Mouse (Mus musculus) adrenal gland, postnatal 10 days (tissue): Measurements from ENCODE around the gene Kpnb1. TPM values are rescaled to one million over a fixed set of nuclear protein-coding genes. Genes with fewer than 3 reads are reported as not detected.
A peak's percentile ranks its signal among the peaks of the same experiment; 100 is the strongest.
"Not testable (repeated sequence)": the region's sequence is repeated elsewhere in the genome, so short reads cannot be mapped to it uniquely, and the experiment has no call there.

Experiments
- DNase-seq: peaks from one replicate; pipeline ENCODE4 v3.0.0; 2021; ENCODE audit warnings: mixed read lengths
- long read RNA-seq, 2 experiments: library from polyadenylated mRNA; stranded (forward); transcript quantifications; one replicate each; pipeline ENCODE4 v2.0.0; 2021
- total RNA-seq, 2 experiments: library from RNA; stranded (reverse); gene quantifications; 2 replicates each; pipeline ENCODE4 v1.2.3; 2021

Gene Kpnb1
- total RNA-seq = 100 to 1,000 TPM; 109 to 115 TPM
- long read RNA-seq, experiment 1, full-length matches to known transcripts = 9 of 73 reads
- long read RNA-seq, experiment 1, partial matches to known transcripts = 26 of 73 reads
- long read RNA-seq, experiment 1, other reads (novel, unspliced or antisense) = 38 of 73 reads
- long read RNA-seq, experiment 2, full-length matches to known transcripts = 12 of 70 reads
- long read RNA-seq, experiment 2, partial matches to known transcripts = 10 of 70 reads
- long read RNA-seq, experiment 2, other reads (novel, unspliced or antisense) = 48 of 70 reads

DNA sequence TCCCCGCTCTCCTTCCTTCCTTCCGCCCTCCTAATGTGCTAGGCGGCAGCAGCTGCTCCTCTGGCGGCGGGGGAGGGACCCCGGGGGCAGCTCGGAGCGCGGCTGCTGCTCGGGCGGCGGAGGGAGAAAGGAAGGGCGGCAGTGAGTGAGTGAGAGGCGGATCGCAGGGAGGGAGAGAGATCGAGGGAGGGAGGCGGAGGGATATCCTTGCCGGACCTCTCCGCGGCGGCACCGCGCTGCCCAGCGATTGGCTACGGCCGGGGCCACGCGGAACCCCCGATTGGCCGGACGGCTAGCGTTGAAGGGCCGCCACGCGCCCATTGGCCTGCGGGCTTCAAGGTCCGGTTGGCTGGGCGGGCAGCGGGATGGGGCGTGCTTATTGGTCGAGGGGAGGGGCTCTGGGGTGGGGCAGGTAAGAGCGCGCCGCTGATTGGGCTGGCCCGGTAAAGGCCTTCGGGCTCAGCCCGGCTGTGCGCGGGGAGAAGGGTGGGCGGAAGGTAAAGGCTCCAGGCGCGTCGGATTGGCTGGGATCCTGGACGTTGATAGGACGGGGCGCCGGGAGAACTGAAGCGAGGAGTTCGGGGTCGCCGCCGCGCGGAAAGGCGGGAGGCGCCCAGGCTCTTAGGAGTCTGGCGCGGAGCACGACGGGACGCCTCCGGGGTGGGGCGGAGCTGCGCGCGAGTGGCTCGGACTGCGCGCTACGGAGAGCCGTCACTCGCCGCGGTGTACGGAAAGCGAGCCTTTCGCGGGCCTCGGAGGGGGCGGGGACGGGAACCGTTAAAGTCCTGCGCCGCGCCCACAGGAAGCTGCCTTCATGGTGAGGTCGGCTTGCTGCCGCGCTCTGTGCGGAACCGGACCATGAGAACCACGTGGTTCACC lies at the start of gene Kpnb1:
Gene Kpnb1 (minus strand): TSS at position 118 of the 879 bp plus-strand sequence.
- peak; percentile 99 for DNase-seq

DNA sequence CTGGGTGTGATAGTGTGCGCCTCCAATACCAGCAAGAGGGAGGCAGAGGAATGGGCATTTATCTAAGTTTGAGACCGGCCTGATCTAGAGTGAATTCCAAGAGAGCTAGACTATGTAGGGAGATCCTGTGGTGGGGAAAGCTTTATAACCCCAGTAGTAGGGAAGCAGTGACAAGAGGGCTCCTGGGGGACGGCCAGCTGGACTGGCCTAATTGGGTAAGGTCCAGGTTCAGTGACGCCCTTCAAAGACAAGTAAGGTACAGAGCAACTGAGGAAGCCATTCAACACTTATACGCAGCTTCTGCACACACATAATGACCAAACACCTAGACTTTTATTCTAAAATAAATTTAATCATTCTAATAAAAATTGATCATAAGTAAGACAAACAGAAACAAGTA lies 44.8 kb upstream of the Kpnb1 start:
- DNase-seq = peak; percentile 56

DNA sequence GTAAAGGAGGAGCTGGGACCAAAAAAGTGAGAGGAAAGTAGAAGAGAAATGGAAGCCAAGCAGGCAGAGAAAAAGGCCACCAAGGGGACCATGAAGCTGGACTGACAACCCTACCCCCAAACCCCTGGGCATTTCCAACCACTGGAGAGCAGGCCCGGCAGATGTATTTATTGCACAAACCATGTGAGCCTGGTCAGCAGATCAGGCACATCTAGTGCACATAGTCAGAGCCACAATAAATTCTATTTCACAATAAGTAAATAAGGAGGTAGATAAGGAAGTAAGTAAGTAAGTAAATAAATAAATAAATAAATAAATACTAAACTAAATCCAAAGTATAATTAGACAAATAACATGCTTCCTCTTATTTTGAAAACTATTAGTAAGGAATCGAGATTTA lies 41.7 kb upstream of the Kpnb1 start:
- DNase-seq = no peak

DNA sequence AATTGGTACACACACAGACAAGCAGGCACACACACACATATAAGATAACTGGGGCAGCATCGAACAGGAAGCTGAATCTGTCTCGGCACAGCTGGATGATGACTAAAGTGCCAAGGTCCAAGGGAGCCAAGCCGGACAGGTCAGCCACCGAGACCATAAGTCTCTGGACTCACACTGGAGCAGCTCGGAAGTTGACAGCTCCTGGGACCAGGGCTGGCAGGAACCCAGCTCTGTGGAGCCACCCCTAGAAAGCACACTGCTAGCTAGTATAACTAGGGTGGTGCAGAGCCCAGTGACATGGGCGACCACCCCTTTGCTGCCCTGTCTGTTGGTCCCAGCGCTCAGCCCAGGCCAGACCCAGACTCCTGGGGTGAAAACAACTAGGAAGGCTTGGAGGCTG lies 41.3 kb upstream of the Kpnb1 start:
- peak; percentile 63 for DNase-seq

DNA sequence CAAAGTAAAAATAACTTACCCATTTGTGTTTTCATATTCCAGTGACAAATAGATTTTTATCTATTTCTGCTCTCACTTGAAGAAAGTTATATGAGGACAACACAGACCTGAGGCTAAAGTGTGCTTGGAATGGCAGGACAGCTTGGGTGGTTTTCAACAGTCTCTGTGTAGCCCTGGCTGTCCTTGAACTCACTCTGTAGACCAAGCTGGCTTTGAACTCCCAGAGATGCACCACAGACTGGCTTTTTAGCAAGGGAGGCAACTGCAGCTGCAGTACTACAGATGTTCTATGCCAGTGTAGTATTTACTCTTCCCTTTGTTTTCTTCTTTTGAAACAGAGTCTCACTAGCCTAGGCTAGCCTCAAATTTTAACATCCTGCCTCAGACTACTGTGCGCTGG lies 38.5 kb upstream of the Kpnb1 start:
- DNase-seq = no peak

DNA sequence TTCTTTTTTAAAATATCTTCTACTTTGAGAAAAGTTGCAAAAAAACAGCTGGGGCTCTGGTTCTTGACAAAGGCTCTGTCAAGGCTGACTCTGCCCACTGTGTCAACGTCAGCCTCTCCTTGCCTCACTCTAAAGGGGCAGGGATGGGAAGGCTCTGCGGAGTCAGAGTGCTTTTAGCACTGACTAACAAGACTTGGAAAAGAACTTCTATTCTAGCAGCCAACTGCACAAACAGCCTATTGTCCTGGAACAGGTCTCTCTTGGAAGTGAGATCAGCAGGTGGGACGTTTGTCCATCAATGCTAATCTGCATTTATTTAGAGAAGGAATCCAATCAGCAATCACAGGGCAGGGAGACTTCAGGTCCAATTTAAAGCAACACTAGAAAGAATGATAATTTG lies 35.8 kb upstream of the Kpnb1 start:
- no peak for DNase-seq

DNA sequence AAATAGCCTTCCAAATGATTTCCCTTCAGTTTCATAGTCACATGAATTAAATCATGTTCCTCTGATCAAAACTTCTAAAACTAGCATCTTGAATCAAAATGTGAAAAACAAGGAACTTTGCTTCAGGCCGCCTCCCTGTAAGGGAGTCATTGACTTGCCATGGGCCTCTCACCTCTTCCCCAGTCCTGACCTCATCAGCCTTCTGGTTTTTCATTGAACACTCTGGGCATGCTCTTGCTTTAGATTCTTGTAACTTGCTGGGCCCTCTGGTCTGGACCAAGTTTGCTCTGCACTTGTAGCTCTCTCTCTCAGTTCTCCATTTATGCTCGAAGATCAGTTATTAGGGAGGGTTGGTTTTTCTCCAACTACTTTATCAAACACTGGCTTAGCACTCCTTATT lies 33.9 kb upstream of the Kpnb1 start:
- DNase-seq = no peak

DNA sequence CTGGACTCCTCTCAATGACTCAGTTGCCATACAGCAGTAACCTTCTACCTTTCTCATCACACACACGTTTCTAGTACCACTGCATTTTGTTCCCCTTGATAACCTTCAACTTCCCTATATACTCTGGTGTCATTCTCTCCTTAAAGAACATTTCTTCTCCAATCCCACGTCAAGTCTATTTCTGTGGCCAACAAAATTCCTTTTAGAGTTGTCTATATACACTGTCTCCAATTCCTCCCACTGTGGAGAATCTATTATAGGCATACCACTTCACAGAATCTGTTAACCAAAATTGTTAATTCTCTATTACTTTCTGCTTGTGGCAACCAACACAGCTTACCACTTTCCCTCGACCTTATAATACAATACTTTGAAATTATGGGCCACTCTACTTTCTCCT lies 32.5 kb upstream of the Kpnb1 start:
- no peak for DNase-seq

DNA sequence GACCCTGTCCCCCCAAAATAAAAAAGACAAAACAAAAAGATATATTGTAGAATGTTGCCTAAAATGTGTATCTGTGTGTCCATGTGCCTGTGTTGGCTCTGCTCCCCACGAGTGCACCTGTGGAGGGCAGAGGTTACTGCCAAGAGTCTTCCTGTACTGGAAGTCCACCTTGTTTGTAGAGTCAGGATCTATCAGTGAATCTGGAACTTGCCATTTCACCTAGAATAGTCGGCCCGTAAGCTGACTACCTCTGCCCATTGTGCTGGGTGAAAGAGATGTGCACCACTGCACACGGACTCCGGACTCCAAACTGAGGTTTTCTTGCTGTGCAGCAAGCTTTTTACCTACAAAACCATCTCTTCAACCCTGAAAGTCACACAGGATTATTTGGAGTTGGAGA lies 26.7 kb upstream of the Kpnb1 start:
- DNase-seq = no peak

DNA sequence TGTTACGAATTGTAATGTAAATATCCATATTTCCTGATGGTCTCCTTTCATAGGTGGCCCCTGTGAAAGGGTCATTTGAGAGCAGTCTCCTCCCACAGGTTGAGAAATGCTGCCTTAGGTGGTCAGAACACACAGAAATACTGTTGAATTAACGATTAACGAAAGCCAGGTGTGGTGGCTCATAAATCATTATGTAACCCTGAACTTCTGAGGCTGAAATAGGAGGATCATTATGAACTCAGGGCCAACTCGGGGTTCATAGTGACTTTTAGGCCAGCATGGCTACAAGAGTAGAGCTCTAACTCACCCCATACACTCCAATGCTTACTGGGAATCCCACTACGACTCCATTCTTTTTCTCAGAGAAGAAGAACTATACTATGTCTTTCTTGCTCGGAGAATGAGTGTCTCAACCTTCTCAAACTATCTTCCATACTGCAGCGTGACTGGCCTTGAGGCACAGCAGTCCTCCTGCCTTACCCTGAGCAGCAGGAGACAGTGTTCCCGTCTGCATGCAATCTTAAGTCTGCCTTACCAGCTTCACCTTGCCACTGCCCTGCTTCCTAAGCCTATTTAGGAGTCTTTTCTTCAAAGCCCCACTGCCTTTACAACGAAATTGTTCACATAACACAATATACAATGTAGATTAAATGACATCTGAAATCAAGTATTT lies 23.2 kb upstream of the Kpnb1 start:
- no peak for DNase-seq

DNA sequence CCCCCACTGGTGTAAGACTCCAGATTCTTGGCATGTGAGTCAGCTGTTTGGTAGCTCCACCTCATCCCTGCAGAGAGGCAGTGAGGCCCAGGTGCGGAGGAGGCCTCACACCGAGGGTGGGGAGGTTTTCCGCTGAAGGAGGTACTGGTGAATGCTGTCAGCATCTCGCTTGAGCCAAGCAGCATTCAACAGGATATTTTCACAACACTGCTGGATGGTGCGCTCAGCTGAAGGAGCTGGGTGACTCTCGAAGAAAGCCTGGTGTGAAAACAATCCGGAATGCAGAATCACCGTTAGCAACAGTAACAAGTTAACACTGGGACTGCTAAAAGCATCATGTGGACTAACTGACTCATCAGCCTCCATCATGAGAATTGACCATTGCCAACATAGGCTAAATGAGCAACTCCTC lies 19.3 kb upstream of the Kpnb1 start:
- no peak for DNase-seq

DNA sequence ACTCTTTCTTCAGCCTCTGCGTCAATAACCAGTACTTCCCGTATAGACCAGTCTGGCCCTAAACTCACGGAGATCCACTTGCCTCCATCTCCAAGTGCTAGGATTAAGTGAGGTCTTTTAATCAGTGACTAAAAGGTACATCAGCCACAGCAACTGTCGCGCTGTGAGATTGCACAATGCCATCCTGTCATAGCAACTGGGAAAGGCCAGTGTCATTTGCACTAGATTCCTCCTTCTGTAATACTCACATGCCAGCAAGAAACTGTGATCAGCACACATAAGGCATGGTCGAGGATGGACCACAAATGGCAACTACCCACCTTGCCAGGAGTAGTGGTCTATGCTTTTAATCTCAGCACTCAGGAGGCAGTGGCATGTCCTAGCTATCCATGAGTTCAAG lies 11.8 kb upstream of the Kpnb1 start:
- peak; percentile 24 for DNase-seq

DNA sequence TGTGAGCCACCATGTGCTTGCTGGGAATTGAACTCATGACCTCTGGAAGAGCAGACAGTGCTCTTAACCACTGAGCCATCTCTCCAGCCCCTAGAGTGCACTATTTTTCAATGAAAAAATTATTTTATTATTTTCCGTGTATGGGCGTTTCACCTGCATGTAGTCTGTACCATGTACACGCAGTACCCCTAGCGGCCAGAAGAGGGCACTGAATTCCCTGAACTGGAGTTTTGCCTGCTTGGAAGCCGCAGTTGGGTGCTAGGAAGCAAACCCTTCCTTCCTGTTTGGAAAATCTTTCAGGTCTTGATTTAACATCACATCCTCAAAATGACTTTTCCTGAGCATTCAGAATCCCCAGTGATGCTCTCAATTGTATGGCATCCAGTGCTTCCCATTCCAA lies 10.9 kb upstream of the Kpnb1 start:
- DNase-seq = peak; percentile 53

DNA sequence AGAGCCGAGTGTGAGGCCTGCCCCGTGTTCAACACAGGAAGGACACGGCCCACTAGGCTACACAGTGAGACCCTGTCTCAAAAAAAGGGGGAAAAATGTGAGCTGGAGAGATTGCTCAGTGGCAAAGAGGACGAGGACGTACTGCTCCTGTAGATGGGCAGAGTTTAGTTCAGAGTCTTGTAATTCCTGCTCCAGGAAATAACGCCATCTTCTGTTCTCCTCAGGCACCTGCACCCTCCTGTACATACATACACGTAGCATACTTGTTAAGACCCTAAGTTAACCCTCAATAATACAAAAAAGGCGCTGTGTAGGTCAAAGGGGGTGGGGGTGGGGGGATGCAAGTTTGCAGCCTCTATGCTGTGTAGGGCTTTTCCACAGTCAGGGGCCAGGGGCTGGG lies 9.3 kb upstream of the Kpnb1 start:
- no peak for DNase-seq

DNA sequence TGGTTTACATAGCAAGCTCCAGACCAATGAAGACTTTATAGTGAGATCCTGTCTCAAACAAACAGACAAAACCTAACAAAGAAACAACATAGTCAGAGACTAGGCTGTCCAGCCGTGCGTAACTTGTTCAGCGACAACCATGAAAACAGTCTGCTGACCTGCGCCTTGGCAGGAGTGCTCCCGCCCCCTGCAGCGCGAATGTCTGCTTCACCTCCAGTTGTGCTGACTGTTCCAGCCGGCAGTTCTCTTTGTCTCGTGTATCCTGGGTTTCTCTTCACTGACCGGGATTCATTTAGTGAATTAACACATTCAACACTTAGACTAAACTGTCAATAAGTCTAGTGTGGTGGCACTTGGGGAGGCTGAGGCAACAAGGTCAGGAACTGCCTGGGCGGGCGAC lies 8.9 kb upstream of the Kpnb1 start:
- no peak for DNase-seq

DNA sequence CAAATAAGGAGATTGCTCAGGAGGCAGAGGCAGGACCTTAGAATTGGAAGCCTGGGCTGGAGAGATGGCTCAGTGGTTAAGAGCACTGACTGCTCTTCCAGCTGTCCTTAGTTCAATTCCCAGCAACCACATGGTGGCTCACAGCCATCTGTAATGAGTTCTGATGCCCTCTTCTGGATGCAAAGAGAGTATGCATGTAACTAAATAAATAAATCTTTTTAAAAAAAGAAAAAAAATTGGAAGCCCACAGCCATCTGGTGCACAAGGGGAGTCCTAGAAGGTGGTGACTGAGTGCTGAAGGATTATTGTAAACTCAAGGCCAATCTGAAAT lies 4.9 kb upstream of the Kpnb1 start:
- no peak for DNase-seq

DNA sequence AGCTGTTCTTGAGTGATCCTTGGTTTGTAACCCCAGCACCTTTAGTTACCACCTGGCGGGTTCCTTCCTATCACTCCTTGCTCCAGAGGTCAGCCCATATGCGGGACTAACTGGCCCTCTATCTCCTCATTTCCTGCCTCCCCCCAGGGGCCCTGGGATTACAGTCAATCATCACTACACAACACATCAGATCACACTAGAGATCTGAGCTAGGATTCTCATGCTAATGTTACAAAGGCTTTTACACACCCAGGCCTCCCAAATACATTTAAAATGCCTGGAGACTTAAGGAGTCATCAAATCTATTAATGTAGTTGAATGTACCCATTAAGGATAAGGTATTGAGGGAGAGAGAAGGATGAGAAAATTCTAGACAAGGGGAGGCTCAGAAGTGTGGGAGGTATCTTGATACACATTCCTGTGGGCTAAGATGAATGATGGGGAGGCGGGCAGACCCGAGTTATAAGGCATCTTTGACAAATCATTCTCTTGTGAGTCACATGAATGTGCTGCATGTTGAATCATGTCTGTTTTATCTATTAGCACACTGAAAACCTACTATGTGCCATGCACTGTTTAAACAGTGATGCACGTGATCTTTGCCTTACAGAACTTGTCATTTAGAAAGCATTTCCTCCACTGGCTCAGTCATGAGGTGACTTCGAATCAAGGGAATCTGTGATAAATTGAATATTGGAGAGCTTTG lies 4.4 kb upstream of the Kpnb1 start:
- no peak for DNase-seq

DNA sequence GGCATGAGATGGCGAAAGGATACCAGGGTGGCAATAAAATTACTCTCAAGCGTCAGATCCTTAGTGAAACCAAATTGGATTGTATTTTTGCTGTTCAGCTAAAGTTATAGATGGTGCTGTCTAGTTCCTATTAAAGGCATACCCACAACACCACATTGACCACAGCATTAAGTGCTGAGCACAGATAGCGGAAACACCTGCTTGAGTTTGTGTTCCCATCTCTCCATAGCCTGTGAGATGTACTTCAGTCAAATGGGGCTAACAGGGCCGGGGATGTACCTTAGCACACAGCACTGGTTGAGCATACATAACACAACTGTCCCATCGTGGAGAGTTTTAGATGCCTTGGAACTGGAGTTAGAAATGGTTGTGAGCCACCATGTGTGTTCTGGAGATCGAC lies 3.3 kb upstream of the Kpnb1 start:
- no peak for DNase-seq

DNA sequence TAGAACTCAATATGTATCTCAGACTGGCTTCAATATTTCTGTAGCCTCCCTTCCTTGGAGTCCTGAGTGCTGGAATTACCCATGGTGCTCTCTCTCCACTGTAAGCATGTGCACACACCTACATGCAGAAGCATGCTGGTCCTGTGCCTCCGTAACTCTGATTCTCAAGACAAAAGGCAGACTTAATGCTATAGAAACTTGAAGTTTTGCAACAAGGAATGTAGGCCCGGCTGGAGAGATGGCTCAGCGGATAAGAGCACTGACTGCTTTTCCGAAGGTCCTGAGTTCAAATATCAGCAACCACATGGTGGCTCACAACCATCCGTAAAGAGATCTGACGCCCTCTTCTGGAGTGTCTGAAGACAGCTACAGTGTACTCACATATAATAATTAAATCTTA lies 2.0 kb upstream of the Kpnb1 start:
- DNase-seq = not testable (repeated sequence)

DNA sequence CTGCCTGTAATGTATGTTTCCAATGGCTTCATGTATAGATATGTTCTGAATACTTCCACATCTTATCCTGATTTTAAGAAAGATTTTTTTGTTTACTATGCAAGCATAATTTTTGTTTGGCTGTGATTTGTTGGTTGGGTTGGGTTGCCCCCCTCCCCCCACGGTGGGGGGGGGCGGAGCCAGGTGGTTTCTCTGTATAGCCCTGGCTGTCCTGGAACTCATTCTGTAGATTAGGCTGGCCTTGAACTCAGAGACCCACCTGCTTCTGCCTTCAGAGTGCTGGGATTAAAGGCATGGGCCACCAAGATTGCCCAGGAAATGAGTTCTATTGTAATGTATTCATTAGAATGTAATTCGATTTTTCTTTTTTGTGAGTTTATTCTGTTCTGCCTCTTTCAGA lies 1.6 kb upstream of the Kpnb1 start:
- no peak for DNase-seq

DNA sequence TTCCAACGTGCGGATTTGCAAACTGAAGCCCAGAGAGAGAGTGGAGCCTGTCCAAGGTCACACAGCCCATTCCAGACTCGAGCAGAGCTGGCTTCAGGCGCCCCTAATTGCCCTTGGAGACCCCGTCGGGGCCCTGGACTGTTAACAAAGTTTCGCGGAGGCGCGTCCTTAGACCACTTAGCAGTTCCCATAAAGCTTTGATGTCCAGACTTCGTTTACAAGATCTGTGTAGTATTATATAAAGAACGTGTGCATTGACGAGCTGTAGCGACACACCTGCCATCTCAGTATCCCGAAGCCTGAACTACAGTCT lies 918 bp upstream of the Kpnb1 start:
- DNase-seq = no peak

DNA sequence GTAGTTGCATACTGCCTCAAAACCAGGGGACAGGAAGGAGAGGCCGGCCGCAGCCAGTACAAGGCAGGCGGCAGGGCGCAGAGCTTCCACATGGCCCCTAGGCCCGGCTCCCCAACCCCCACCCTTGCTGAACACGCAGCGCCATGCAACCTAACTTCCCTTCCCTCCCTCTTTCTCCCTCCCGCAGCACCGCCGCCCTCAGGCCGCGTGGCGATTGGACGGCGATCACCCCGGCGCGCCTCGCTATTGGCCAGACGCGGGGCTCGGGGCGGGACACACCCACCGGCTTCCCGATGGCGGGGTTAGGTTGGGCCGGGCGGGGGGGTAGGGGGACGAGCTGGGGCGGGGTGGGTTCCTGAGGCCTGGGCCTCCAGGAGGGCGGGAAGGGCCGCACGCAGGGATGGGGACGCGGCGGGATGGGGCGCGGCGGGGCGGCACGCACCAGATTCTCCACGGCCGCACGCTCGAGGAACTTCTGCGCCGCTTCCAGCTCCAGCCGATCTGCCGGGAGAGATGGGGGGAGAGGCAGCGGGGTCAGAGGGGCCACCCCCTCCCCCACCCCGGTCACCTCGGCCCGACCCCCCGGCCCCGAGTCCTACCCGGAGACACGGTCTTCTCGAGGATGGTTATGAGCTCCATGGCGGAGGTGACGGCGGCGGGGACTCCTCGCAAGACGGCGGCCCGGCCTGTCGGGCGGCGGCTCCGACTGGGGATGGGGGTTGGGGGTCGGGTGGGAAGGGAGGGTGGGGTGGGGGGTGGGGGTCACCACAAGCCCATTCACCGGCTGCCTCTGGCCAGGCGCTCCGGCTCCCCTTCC lies 526 bp downstream of the Kpnb1 start:
- DNase-seq = peak; percentile 99
